Mouse (Mus musculus) T-helper 2 cell (primary cell): ENCODE results near the gene Prkci.

Source experiments
- in situ Hi-C: fragments of 300-600 bp; cut with MboI, MseI; formaldehyde crosslinking; loops from one replicate; pipeline ENCODE4 v1.15.1; 2025; ENCODE audit warnings: high pct_unique_total_duplicates

The Prkci gene

DNA sequence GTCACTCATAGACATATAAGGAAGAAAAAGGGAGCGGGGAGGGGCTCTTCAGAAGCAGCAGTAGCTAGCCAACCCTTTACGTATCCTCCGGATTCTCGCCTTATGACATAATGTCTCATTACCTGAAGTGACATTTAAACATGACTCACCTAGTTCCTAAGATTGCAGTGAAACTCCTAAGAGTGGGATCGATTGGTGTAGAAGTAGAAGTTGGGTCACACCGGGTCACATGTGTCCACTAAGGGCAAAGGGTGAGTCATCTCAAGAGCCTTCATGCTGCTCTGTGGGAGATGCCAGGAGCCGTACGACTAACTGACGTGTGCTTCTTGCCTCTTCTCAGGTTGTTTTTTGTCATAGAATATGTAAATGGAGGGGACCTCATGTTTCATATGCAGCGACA lies 43.1 kb downstream of the Prkci start:
- in situ Hi-C loops, result no loop called here

DNA sequence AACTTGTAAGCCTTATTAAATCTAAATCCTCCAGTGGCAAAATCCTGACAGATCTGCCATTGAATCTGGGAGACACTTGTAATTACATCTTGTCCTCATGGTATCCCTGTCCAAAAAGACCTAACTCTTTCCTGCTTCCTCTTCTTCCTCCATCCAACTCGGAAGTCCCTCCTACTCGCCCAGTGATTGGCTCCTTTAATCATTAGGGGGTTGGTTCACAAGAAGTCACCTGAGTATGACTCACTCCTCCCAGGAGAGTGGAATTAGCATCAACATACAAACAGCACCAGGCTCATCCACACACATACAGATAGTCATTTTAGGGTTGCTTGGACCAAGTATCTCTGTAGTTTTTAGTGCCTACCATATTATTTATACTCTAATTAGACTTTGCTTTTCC lies 47.4 kb downstream of the Prkci start:
- in situ Hi-C loops, result no loop called here

DNA sequence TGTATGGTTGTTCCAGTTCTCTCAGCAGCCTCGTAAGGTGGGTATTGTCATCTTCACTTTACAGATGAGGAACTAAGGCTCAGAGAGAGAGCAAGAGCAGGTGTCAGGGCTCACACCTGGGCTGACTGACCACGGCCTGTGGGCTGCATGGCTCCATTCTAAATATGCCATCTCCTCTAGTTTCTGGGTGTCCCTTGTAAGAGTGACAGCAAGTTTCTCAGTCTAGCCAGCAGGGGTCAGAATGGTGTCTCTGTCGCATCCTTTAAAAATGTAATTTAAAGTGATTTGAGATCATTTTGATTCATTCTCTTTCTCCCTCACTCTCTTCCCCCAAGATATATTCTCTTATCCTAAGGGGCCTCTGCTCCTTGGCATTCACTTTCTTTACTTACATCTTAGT lies 51.7 kb downstream of the Prkci start:
- in situ Hi-C loops, result loop anchor here (5.0 kb wide), 2 partner anchors 35 to 90 kb away; no protein-coding TSS in a partner anchor

DNA sequence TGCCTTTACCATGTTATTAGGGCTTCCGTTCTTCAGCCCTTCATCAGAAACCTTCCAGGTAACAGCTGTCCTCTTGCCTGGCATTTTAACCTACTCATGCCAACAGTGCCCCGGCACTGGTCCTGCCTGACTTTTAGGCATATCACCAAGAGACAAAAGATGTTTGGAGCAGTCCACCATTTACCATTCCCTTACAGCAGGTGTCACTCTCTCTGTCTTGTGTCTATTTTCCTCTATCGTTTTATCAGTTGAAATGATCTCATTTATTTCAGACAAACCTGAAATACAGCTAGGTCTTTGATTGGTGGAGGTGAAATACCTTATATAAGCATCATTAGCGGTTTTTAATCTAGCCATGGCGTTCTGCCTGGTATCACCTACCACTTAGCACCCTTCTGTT lies 53.5 kb downstream of the Prkci start:
- in situ Hi-C loops, result loop anchor here (5.0 kb wide), 2 partner anchors 37 to 88 kb away; no protein-coding TSS in a partner anchor

DNA sequence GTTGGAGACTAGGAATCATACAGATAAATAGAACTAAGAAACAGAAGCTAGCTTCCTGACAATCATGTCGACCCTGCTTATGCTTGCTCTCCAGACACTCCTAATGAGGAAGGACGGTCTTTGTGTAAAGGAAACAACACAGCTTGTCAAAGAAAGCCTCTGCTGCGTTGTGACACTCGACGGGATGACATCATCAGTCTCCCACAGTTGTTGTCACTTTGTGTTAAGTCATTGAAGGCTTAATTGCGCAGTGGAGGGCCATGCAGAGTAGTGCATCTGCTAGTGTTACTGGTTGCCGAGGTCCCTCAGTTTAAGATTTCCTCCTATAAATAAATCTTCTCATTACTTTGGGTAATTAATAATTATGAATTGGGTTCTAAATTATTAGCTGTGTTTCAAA lies 54.8 kb downstream of the Prkci start:
- in situ Hi-C loops, result loop anchor here (5.0 kb wide), 1 partner anchor 78 kb away; no protein-coding TSS in a partner anchor

DNA sequence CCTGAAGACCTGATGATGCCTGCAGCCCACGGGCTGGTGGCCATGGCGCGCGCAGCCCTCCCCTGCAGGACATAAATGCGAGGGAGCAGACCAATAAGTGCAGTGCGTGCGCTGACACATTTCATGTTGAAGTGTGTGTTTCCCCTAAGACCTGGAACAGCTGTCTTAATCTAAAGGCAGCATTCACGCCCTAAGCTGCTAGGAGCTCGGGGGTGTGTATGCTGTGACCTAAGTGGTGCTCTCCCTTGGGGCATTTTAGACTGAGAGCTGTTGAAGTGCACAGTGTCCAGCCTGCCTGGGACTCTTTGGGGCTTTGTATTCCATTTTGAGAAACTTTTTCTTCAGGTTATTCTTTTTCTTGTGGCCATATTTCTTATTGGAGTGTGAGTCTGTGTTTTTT lies 56.2 kb downstream of the Prkci start:
- in situ Hi-C loops, result loop anchor here (5.0 kb wide), 1 partner anchor 79 kb away; no protein-coding TSS in a partner anchor

DNA sequence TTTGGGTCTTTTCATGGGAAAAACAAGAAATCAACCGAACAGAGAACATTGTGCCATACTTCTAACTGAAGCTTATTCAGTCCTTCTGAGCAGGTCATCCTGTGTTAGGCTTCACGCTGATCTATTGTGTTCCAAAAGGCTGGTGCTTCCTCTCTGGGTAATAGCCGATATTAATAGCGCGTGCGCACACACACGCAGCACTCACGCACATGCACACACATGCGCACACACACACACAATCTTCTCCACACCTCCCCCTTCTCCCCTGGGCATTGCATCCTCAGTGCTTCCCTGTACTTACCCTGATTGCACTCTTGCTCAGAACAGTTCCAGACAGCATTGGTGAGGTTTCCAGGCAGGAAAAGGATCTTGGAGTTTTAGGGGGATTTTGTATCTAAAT lies 57.6 kb downstream of the Prkci start:
- in situ Hi-C loops, result loop anchor here (5.0 kb wide), 1 partner anchor 81 kb away; no protein-coding TSS in a partner anchor

DNA sequence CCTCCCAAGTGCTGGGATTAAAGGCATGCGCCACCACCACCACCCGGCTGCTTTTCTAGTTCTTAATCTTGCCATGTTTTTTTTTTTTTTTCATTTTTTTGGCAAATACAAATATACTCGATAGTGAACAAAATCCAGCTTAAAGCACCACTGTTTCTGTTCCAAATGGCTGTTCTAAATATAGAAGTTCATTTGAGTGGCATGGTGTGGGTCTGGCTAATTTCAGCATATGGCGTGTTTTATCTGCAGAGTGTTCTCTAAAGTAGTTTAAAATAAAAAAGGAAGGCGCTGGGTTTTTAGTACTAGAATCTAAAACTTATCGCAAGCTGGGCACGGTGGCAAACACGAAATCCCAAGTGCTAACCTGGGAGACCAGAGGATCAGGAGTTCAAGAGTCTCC lies 59.3 kb downstream of the Prkci start:
- in situ Hi-C loops, result loop anchor here (5.0 kb wide), 1 partner anchor 83 kb away; no protein-coding TSS in a partner anchor

DNA sequence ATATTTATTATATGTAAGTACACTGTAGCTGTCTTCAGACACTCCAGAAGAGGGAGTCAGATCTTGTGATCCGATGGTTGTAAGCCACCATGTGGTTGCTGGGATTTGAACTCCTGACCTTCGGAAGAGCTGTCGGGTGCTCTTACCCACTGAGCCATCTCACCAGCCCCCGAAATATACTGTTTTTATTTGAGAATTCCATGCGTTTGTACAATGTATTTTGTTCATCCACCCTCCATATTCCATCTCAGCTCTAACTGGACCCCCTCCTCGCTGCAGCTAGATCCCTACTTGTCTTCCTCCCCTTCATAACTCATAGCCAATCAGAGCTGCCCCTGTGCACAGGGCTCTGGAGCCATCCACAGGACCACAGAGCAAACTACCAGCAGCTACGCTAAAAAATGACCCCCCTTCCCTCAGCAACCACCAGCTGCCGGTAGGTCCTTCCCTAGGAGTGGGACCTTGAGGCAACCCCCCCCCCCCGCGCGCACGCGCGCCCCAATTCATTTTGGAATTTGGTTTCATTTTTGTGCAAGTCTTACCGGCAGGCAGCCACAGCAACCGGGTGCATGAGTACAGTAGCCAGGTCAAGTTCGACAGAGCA lies 60.6 kb downstream of the Prkci start:
- in situ Hi-C loops, result no loop called here

DNA sequence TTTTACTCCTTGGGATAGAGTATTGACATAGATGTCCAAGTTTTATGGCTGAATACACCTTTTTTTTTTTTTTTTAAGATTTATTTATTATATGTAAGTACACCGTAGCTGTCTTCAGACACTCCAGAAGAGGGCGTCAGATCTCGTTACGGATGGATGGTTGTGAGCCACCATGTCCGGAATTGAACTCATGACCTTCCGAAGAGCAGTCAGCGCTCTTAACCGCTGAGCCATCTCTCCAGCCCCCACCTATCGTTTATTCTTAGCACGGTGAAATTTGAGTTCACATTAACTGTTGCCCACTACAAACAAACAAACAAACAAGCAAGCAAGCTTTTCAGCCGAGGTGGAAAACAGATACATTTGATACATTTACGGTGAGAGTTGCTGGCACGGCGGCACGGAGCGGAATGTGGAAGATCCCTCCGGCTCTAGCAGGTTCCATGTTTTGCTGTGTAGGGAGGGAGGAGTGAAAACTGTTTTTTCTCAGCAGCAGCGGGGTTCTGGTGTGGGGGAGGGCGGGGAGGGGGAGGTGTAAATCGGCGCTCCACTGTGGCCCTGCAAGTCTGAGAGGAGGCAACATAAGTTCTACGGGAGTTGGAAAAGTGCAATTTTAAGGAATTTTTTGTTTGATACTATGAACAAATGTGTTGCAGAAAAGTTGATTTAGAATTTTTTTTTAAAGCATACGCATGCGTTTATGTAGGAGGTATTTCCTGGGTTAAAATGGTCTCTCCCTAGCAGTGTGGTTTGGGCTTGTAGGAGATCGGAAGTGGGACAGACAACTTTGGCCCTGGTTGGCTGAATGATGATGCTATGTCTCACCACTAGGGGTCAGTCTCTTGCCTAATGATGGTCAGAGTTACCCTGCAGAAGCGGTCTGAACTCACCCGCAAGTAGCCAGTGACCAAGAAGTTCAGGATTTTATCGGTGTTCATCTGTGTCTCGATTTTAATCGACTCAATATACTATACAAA lies 61.4 kb downstream of the Prkci start:
- in situ Hi-C loops, result no loop called here

DNA sequence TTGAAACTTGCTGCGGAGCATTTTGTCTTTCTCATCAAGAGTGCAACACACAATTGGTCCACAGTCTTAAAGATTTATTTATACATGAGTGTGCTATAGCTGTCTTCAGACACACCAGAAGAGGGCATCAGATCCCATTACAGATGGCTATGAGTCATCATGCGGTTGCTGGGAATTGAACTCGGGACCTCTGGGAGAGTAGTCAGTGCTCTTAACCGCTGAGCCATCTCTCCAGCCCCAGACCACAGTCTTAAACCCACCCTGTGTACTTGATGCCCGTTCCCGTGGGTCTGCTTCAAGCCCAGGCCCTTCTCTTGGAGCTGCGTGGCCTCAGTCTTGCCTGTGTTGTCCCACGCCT lies 65.2 kb downstream of the Prkci start:
- in situ Hi-C loops, result loop anchor here (10.0 kb wide), 1 partner anchor 1454 kb away; the partner anchor contains the start of gene Zfp639

DNA sequence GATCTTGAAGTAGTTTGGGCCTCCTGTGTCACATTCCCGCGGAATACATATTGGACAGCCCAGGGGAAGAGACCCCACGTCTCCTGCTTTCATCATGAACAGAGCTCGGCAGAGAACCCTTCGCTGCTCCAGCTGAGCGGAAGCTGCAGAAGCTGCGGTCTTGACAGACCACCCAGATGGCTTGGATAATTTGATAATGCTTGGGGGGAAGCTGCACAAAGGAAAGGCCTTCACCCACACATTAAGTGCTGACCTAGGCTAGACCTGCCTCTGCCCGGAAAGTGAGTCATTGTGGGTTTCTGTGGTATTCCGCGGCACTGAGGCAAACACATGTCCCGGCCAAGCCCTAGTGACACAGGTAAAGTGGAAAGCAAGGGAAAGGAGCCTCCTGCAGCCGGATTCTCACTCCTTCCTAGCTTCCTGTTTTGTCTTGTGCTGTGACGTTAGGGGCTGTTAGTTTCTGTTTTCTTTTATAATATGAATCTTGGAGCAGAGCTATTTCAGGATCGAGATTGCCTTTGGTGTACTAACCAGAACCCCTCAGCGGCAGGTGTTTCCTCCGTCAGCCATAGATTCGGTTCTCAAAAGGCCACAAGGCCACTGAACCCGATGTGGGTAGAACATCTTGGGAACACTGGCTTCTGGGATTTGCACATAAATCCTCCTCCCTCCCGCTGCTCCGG lies 65.7 kb downstream of the Prkci start:
- in situ Hi-C loops, result loop anchor here (10.0 kb wide), 1 partner anchor 1454 kb away; the partner anchor contains the start of gene Zfp639

DNA sequence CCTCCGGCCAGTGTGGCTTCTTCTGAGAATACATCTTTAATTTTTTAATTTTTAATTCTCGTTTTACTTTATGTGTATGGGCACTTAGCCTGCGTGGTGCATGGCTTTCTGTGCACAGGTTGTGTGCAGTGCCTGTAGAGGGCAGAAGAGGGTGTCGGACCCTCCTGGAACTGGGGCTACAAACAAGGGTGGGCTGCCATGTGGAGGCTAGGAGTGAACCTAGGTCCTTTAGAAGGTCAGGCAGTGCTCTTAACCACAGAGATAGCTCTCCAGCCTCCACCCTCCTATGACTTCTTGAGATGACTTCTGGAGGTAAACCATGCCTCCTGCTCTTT lies 66.2 kb downstream of the Prkci start:
- in situ Hi-C loops, result loop anchor here (10.0 kb wide), 1 partner anchor 1453 kb away; the partner anchor contains the start of gene Zfp639

DNA sequence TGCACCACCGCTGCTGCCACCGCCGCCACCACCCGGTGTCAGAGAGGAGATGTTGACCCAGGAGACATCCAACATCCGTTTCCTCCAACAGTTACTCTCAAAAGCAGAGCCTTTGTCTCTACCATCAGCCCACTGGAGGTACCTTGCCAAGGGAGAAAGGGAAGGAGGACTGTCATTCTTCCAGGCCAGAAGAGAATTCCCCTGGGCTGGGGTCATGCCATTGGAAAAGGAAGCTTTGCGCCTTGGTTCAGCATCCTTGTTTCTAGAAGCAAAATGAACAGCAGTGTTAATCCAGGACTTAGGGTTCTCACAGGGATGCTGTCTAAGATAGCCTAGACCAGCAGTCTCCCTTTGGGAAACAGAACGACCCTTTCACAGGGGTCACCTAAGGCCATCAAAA lies 66.8 kb downstream of the Prkci start:
- in situ Hi-C loops, result loop anchor here (10.0 kb wide), 1 partner anchor 1452 kb away; the partner anchor contains the start of gene Zfp639

DNA sequence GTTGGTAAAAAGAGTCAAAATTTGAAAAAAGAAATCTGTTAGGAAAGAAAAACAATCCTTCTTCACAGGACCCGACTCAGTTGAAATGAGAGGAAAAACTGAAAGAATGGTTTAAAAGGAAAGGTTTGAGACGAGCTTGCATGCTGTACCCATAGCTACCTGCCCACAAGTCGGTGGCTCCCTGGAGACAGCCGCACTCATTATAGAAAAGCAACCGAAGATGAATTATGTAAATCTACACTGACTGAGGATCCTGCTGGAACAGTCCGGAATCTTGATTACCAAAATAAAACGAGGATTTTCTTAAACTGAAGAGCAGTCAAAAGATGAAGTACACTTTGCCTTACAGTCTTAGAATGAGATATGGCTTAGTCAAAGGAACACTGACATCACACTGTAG lies 72.9 kb downstream of the Prkci start:
- in situ Hi-C loops, result loop anchor here (10.0 kb wide), 1 partner anchor 1446 kb away; the partner anchor contains the start of gene Zfp639

DNA sequence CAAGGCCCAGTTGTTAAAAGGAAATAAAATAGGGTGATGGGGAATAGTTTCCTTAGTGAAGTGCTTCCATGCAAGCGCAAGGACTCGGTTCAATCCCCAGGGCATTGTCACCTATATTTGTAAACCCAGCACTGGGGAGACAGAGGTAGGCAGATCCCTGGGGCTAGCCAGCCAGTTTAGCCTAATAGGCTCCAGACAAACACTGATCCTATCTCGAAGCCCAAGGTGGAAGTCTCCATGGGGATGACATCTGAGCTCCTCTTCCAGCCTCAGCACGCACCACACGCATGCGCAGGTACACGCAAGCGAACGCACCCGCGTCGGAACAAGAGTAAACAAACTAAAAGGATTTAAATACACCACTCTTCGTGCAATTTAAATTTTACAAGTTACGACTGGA lies 76.3 kb downstream of the Prkci start:
- in situ Hi-C loops, result no loop called here

DNA sequence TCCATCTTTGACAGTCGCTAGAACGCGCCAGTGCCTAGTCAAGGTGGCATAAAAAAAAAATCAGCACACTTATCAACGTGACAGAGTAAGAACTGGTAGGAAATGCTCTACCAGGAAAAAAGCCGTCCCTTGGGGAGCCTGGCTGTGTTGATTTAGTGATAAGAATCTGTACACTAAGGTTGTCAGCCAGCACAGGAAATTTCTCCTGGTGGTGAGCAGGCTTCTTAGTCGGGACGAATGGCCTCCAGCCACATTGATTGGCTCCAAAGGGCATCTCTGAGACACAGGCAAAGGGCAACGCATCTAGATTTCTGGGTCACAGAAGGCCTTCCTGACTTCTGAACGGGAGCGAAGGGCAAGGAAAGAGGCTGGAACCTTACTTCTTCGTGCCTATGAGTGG lies 80.3 kb downstream of the Prkci start:
- in situ Hi-C loops, result loop anchor here (25.0 kb wide), 1 partner anchor 1336 kb away; no protein-coding TSS in a partner anchor

DNA sequence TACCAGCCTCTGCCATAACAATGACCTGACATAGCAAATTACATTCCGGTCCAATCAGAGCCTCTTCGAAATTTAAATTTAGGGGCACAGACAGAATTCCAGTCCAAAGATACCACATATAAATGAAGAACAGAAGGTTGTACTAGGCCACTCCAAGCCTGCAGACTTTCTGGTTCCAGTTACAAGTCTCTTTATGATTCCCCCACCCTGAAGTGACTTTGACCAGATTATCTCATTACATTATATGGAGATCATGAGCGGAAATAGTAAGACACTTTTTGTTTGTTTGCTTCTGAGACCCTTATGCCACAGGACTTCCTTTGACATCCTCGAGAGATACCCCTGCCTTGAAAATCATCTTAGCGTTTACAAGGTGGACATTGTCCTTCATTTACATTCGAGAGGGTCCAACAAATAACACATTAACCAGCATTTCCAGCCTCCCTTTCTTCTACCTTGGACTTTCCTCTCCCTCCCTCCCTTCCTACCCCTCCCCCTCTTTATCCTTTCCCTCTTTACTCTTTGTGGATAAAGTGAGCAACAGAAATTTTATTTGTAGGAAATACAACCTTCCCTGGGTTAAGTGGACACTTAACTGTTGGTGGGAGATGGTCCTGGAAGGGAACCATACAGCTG lies 81.6 kb downstream of the Prkci start:
- in situ Hi-C loops, result loop anchor here (25.0 kb wide), 1 partner anchor 1335 kb away; no protein-coding TSS in a partner anchor

DNA sequence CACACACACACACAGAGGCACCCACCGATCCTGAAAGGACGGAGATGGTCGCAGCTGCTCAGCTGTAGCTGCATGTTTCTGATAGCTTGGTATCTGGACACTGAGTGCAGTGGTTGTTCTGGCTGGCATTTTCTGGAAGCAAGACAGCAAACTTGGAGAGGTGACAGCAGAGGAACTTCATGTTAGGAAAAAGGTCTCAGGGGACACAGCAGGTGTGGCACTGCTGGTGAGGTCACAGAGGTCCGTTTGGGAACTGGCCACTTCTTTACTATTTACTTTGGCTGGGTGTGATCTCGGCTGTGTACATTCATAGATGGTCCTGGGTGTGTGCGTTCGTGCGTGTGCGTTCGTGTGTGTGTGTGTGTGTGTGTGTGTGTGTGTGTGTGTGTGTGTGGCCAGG lies 83.9 kb downstream of the Prkci start:
- in situ Hi-C loops, result loop anchor here (25.0 kb wide), 1 partner anchor 1333 kb away; no protein-coding TSS in a partner anchor

DNA sequence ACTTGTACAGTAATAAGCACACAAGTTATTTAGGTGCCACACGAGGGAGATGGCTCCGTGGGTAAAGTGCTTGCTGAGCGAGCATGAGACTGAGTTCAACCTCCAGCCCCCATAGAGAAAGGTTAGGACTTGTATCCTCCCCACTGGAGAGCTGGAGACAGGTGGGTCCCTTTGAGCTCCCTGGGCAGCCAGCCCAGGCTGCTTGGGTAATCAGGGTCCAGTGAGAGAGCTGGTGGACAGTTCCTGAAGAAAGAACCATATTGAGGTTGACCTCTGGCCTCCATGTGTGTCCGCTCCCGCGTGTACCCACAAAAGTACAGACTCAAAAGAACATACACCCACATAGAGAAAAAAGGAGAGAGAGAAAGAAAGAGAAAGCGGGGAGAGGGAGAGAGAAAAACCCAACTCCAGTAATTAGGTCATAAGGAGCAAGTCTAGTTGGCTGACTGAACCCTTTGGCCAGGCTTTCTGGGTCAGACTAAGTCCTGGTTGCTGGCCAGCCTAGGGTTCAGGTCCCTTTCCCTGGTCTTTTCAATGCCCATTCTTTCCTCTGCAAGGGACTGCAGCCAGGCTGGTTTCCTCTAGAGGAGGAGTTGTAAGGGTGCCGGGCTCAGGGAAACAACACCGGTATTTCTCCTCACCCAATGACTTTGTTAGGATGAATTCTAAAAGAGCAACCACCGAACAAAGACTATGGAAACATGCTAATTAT lies 85.4 kb downstream of the Prkci start:
- in situ Hi-C loops, result loop anchor here (25.0 kb wide), 1 partner anchor 1331 kb away; no protein-coding TSS in a partner anchor
